Mouse (Mus musculus) layer of hippocampus, adult 11-12 months (tissue): ENCODE data around the gene Gm37240.

Experiments
- DNase-seq: peaks from one replicate; pipeline ENCODE4 v3.0.0; 2022; ENCODE audit warnings: low spot score

Gene Gm37240

DNA sequence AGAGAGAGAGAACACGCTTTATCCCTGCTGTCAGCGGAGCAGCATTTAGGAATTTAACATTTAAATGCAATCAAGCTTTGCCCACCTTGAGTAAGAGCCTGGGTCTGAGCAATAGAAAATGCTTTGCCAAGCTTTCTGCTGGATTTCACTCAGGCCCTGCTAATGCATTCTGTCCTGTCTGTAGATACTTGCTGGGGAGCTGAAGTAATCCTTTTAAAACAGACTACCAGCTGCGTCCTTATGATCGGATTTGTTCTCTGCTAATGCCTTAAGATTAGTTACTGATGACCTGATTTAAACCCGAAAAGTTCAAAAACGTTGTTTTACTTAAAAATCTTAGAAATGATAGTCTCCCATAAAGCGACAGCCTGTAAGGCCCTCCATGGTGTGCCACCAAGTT lies 206.2 kb downstream of the Gm37240 start:
- DNase-seq = no peak

DNA sequence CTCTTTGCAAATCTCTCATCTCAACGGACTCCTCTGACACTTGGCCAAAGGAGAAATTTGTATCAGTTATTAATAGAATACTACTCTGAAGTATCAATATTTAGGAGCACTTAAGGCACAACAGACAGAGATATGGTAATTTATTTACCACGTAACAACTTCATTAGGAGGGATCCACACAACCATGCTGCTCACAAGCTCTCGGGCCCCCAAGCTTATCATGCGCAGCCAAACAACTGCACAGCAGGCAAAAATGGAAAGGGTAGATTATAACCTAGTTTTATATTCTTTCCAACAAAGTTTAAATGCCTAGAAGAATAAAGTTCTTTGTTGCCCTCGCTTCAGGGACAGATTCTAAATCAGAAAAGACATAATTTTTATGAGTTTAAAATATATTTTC lies 207.4 kb downstream of the Gm37240 start:
- no peak for DNase-seq

DNA sequence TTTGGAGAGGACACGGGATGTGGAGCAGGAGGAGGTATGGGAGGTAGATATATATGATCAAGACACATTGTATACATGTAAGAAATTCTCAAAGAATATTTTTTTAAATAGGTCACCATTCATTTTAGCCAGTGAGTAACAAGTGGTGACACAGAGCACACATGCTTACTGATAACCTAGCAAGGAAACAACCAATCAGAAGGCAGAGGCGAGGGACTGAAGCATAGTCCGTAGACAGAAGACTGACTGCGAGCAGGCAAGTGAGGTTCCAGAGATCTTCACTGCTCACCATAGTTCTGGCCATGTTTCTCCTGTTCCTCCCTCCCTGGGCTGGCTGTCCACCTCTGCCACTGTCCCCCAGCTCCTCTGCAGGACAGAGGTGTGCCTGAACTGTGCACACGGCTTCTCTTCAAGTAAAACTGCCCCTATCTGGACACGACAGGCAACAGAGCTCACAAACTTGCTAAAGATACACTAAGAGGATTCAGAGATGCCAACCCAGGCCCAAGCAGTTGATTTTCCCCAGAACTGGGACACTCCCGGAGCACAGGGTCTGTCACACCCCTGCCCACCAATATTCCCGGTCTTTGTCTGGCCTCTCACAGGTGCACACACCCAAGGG lies 207.9 kb downstream of the Gm37240 start:
- DNase-seq = no peak

GRCm38 (mm10) chr3:85677952-85678351 lies 209.4 kb downstream of the Gm37240 start:
- no peak for DNase-seq

- DNase-seq = no peak
These were observed 210.2 kb downstream of the Gm37240 start for GRCm38 (mm10) chr3:85677133-85677532.

- no peak for DNase-seq
These were observed 217.5 kb downstream of the Gm37240 start for GRCm38 (mm10) chr3:85669844-85670243.

DNA sequence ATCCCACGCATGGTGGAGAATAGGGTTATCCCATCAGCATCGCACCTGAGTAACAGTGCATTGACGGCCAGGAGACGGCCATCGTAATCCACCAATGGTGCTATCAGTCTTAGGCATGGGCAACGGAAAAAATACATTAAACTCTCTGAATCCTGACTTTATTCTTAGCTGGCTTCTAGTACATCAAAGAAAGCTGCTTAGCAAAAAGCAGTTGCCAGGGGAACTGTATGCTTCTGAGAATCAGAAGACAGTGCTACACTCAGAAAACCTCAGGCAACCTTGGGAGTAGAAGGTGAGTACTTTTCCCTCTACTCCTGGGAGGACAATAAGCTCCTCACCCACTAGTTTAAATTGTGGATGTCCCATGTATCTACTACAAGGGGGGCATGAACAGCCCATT lies 219.6 kb downstream of the Gm37240 start:
- no peak for DNase-seq

DNA sequence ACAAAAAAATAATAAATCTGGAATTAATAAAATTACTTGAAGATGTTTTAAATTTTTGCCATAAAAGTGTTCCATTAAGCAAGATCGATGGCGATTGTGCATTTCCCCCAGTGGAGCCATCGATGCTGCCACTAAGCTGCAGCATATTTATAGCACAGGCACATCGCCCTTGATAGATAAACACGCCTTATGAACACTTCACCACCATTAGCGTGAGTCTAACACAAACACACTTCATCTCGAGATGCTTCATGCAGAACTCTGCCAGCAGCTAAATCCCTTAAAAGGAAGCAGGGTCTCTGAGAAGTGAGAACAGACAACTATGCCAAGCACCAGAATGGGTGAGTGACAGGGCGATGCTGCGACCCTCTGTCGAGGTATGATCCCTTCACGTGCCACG lies 220.6 kb downstream of the Gm37240 start:
- no peak for DNase-seq

- DNase-seq = no peak
These were observed 221.2 kb downstream of the Gm37240 start for GRCm38 (mm10) chr3:85666166-85666565.

DNA sequence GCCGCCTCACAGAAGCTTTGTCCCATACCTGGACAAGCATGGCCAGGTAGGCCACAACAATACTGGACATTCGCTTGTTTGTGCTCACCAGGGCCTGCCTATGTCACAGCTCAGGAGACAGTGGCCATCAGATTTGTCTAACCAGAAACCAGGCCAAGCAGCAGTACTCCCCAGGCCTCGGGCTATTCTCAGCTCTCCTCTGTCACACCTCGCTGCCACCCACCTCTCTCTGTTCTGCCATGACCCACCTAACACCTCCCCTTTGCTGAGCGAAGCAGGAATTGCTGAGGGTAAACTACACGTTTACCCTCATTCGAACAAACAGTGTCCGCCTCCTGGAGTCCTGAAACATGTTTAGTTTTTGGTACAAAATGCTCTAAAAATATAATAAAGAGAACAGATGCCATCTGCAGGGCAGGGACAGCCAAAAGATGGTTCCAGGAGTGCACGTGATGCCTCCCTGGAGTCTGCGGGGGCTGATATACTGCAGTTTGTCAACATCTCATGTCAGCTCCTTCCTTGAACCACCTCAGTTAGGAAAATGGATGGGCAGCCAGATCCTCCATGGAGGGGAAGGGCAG lies 222.6 kb downstream of the Gm37240 start:
- peak; percentile 80 for DNase-seq

- no peak for DNase-seq
These were observed 223.5 kb downstream of the Gm37240 start for GRCm38 (mm10) chr3:85663826-85664225.

- no peak for DNase-seq
These were observed 225.1 kb downstream of the Gm37240 start for GRCm38 (mm10) chr3:85661926-85662813.

- no peak for DNase-seq
These were observed 227.6 kb downstream of the Gm37240 start for GRCm38 (mm10) chr3:85659681-85660080.

DNA sequence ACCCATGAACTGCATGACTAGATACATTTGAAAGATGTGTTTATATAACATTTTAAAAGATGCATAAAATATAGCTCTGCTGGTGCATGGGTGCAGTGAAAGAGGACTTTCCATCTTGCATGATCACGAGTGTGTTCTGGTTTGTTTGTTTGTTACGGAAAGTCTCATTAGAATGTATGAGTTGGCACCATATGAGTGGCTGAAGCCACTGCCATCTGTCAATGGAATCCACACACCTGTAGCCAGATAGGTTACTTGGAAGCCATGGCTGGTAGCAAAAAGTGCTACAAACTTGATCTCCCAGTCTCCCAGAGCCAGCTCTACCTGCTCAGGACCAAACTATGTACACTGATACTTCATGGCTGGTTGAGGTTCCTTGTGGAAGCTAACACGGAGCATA lies 231.8 kb downstream of the Gm37240 start:
- no peak for DNase-seq

GRCm38 (mm10) chr3:85652727-85653665 lies 234.3 kb downstream of the Gm37240 start:
- no peak for DNase-seq

DNA sequence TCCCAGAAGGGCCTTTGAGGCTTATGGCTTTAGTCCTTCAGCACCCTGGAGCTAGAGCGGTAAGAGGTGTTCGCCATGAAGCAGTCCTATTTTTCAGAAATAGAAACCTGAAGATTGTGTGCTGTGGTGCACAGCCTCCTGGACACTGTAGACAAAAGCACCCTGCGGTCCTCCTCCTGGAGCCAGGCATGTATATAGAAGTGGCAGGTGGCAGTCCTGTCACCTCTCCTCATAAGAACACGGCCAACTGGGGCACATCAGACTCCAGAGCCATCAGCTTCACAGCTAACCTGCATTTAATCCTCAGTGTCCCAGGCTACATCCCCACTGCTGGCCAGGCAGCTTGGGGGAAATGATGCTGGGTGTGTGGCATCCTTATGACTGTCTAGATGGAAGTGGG lies 238.1 kb downstream of the Gm37240 start:
- DNase-seq = no peak

DNA sequence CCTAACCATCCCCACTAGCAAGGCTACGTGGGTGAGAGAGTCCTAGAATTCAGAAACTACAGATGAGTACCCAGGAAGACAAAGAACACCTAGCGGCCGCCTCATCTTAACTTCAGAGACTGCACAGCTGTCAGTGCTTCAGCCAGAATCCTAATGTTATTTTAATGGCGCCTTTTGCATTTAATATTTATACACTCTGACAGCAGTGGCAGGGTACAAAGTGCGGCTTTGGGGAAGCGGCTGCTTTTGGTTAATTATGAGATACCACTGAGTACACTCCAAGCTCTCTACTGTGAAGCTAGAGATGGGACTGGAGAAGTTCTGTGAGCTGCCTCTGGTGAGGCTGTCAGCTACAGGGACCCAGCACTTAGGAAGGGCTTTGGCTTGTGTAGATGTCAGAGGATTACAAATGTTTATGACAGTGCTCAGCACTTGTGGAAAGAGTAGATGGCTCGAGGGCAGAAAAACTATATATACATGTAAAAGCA lies 241.8 kb downstream of the Gm37240 start:
- no peak for DNase-seq

- no peak for DNase-seq
These were observed 242.5 kb downstream of the Gm37240 start for GRCm38 (mm10) chr3:85644814-85645213.

GRCm38 (mm10) chr3:85641751-85642150 lies 245.6 kb downstream of the Gm37240 start:
- no peak for DNase-seq

DNA sequence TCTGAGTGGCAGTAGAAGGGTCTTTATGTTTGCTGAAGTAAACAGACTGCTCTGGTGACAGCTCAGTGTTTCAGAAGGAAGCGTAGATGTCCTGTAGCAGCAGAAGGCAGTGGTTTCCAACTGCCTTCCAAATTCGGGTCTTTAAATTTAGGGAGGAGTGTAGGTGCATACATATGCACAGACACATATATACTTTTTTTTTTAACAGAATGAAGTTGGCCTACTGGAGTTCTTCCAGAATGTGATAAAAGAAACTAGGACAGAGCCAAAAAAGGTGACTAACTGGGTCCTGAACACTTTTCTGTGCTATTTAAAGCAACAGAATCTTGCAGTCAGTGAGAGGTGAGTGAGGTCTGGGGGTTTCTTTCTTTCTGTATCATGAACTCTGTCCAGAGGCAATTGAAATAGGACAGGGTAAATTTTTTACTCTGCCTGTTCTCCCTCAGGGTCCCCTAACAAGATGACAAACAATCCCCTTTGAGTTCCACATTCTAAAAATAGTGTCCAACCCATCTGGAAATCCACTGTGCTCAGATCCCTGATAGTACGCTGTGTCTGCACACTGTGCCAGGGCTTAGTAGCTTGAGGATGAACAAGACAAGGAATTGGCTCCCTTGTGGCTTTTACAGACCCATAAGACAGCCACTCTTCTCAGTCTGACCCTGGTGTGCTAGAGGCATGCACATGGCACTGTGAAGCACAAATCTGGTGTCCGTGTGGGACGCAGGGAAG lies 250.4 kb downstream of the Gm37240 start:
- DNase-seq = no peak

DNA sequence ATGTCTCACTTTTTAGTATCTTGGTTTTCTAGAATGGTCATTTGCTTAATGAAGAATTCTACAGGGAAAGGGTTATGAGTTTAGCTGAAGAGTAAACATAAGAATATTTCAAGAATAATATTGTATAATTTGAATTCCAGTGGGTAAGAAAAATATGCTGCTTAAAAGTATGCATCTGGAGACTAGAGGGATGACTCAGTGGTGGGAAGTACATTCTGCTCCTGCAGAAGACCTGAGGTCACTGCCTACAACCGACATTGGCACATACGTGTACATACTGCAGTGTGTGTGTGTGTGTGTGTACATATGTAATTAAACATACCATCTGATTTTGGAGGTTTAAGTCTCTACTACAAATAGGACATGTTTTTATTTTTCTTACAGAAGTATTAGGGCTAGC lies 251.7 kb downstream of the Gm37240 start:
- DNase-seq = no peak
